9 mouse cellular contexts compared by ENCODE assay signal in genomic region chr8:127191387-127191786, GRCm38 (mm10).
DNase-seq lines count a peak whose midpoint lies in the region; ATAC-seq lines count a peak whose summit lies in the region.
"Had no signal": no experiment of that assay in that cellular context is flagged by ENCODE, and none has a peak within 500 bp of the region (broad histone marks: within the 10 kb centered on the region; RNA-seq: fewer than 3 reads in every experiment).

No protein-coding gene starts in this region.

- H3K27ac ChIP-seq in limb, embryonic 11.5 days (replicated peaks; ENCODE audit: low read depth, low read length), result no peak overlapping the region
- H3K27ac ChIP-seq in neural tube, embryonic 14.5 days (ENCODE audit: low read depth, low read length), result peak overlapping the region; percentile 70; the same call in 1 of the 2 replicates
- H3K27ac ChIP-seq: midbrain, embryonic 12.5 days had no signal

- H3K36me3 ChIP-seq in limb, embryonic 11.5 days (ENCODE audit: control insufficient read depth, insufficient read depth, low read length), result no peaks in the 10 kb centered on the region
- no peaks in the 10 kb centered on the region for H3K36me3 ChIP-seq in neural tube, embryonic 14.5 days (ENCODE audit: control insufficient read depth, insufficient read depth, low read length)
- H3K36me3 ChIP-seq: midbrain, embryonic 12.5 days had no signal

- H3K4me2 ChIP-seq in limb, embryonic 11.5 days (ENCODE audit: low read depth, severe bottlenecking), result no peak overlapping the region
- no peak overlapping the region for H3K4me2 ChIP-seq in neural tube, embryonic 14.5 days (ENCODE audit: low read depth, low read length)
- H3K4me2 ChIP-seq: midbrain, embryonic 12.5 days had no signal

- 45% methylated on average over 5 of the region's 5 CpGs for WGBS in limb, embryonic 11.5 days
- 28% methylated on average over 5 of the region's 5 CpGs for WGBS in neural tube, embryonic 14.5 days

- H3K4me3 ChIP-seq in limb, embryonic 11.5 days (ENCODE audit: low read depth, low read length), result no peak overlapping the region
- no peak overlapping the region for H3K4me3 ChIP-seq in neural tube, embryonic 14.5 days (ENCODE audit: low read depth, low read length)
- H3K4me3 ChIP-seq: midbrain, embryonic 12.5 days had no signal

- no peak overlapping the region for H3K9ac ChIP-seq in limb, embryonic 11.5 days (ENCODE audit: low read length)
- H3K9ac ChIP-seq in neural tube, embryonic 14.5 days (replicated peaks; ENCODE audit: low read depth, low read length), result no peak overlapping the region
- H3K9ac ChIP-seq: midbrain, embryonic 12.5 days had no signal

- H3K27me3 ChIP-seq in limb, embryonic 11.5 days (ENCODE audit: control insufficient read depth, insufficient read depth, low read length), result no peaks in the 10 kb centered on the region
- no peaks in the 10 kb centered on the region for H3K27me3 ChIP-seq in neural tube, embryonic 14.5 days (ENCODE audit: control insufficient read depth, insufficient read depth, low read length)
- H3K27me3 ChIP-seq: midbrain, embryonic 12.5 days had no signal

- no peak for ATAC-seq in limb, embryonic 11.5 days (ENCODE audit: insufficient number of reproducible peaks, low FRiP score, low TSS enrichment, low read depth)
- ATAC-seq in neural tube, embryonic 14.5 days (ENCODE audit: low read depth), result peak; percentile 35; the same call in 1 of the 2 replicates

- H3K4me1 ChIP-seq in limb, embryonic 11.5 days (ENCODE audit: control insufficient read depth, insufficient read depth, low read length), result peaks cover 28% of the 10 kb centered on the region
- H3K4me1 ChIP-seq in neural tube, embryonic 14.5 days (ENCODE audit: control insufficient read depth, insufficient read depth, low read length), result peaks cover 32% of the 10 kb centered on the region

- no peaks in the 10 kb centered on the region for H3K9me3 ChIP-seq in limb, embryonic 11.5 days (ENCODE audit: control insufficient read depth, low read length)
- H3K9me3 ChIP-seq in neural tube, embryonic 14.5 days (ENCODE audit: control insufficient read depth, low read length), result no peaks in the 10 kb centered on the region
- H3K9me3 ChIP-seq: midbrain, embryonic 12.5 days had no signal

- DNase-seq in urinary bladder, adult 18-20 months (ENCODE audit: low spot score in 2 of 2), result peak; percentile 18 to 30
- no peak for DNase-seq in urinary bladder, adult 2 months (ENCODE audit: low spot score)
- DNase-seq in cerebellum, adult 18-20 months, result peak; percentile 71 to 72
- peak; percentile 72 for DNase-seq in forelimb bud, embryonic 11.5 days (ENCODE audit: low read depth, low spot score)
- peak; percentile 70 for DNase-seq in kidney, adult 9 months
- peak; percentile 76 for DNase-seq in limb, embryonic 11.5 days (ENCODE audit: low spot score)
- DNase-seq in spleen, postnatal 36 days (ENCODE audit: low spot score in 2 of 2), result no peak

Comparison
In these comparisons a context has a peak if more than half of its experiments do, and no peak if none do; other contexts are left out.
1. DNase-seq: peak in urinary bladder, adult 18-20 months (2 of 2), cerebellum, adult 18-20 months (2 of 2), forelimb bud, embryonic 11.5 days (single experiment), kidney, adult 9 months (single experiment) and limb, embryonic 11.5 days (single experiment); none in urinary bladder, adult 2 months (single experiment) and spleen, postnatal 36 days (0 of 2).